8 mouse cellular contexts compared by ENCODE assay signal in genomic region chr8:117156866-117157768, GRCm38 (mm10). TPM values are rescaled to one million over a fixed set of nuclear protein-coding genes. Genes with fewer than 3 reads are reported as not detected.
DNase-seq lines count a peak whose midpoint lies in the region; ATAC-seq and TF ChIP-seq lines count a peak whose summit lies in the region.

No protein-coding gene starts in this region.

- WGBS in heart, embryonic 15.5 days, result 9% methylated on average over 33 of the region's 33 CpGs
- 12% methylated on average over 33 of the region's 33 CpGs for WGBS in forebrain, postnatal 0 days
- WGBS in liver, postnatal 0 days (ENCODE audit: insufficient replicate concordance), result 8% methylated on average over 33 of the region's 33 CpGs

- intact Hi-C loops in heart, postnatal 25 days (cut with DNase I), result loop anchor here (10.0 kb wide), 1 partner anchor 232 kb away; the partner anchor contains the start of genes Cenpn and Cmc2

- TF ChIP-seq CTCF in forebrain, postnatal 0 days (IDR thresholded peaks at IDR 0.05; ENCODE audit: low read depth), result no peak
- TF ChIP-seq CTCF in liver, postnatal 0 days (IDR thresholded peaks at IDR 0.05; ENCODE audit: low read depth), result no peak

- H3K27ac ChIP-seq in heart, embryonic 15.5 days, result peak overlapping the region; percentile 74
- H3K27ac ChIP-seq in ES-E14 (ENCODE audit: insufficient read depth, low read depth, low read length, poor library complexity, severe bottlenecking), result no peak overlapping the region
- peak overlapping the region; percentile 83 for H3K27ac ChIP-seq in forebrain, postnatal 0 days (ENCODE audit: low read depth, low read length)
- H3K27ac ChIP-seq in liver, postnatal 0 days (ENCODE audit: low read depth), result peak overlapping the region; percentile 91

- peak overlapping the region; percentile 88 for H3K4me3 ChIP-seq in heart, embryonic 15.5 days
- peak overlapping the region; percentile 77 to 99 for H3K4me3 ChIP-seq in ES-E14 (ENCODE audit: insufficient read depth in 1 of 2, low read depth in 1 of 2, low read length in 2 of 2, poor library complexity in 1 of 2, severe bottlenecking in 1 of 2)
- peak overlapping the region; percentile 85 for H3K4me3 ChIP-seq in forebrain, postnatal 0 days (ENCODE audit: low read depth, low read length)
- H3K4me3 ChIP-seq in liver, postnatal 0 days (ENCODE audit: low read depth, low read length), result peak overlapping the region; percentile 95

- no peak for TF ChIP-seq EP300 in liver, postnatal 0 days (IDR thresholded peaks at IDR 0.05; ENCODE audit: low read depth)

- no peaks in the 10 kb centered on the region for H3K27me3 ChIP-seq in heart, embryonic 15.5 days
- no peaks in the 10 kb centered on the region; the same call in 1 of the 2 replicates for H3K27me3 ChIP-seq in forebrain, postnatal 0 days (ENCODE audit: insufficient read depth, low read length)
- H3K27me3 ChIP-seq in liver, postnatal 0 days (ENCODE audit: insufficient read depth, low read length), result no peaks in the 10 kb centered on the region

- peak overlapping the region; percentile 79 for H3K9ac ChIP-seq in heart, embryonic 15.5 days
- H3K9ac ChIP-seq in ES-E14 (ENCODE audit: insufficient read depth, low read depth, low read length, poor library complexity, severe bottlenecking), result peak overlapping the region; percentile 81
- H3K9ac ChIP-seq in forebrain, postnatal 0 days, result peak overlapping the region; percentile 85
- H3K9ac ChIP-seq in liver, postnatal 0 days (replicated peaks), result peak overlapping the region; percentile 78

- in situ Hi-C loops in ES-E14 (cut with MboI; ENCODE audit: low sequenced_read_pairs in 2 of 2, unreplicated experiment in 2 of 2), result no loop called here

- peaks cover 19% of the 10 kb centered on the region for H3K4me1 ChIP-seq in heart, embryonic 15.5 days (replicated peaks)
- H3K4me1 ChIP-seq in ES-E14 (ENCODE audit: control insufficient read depth in 2 of 2, insufficient read depth in 2 of 2, low read length in 2 of 2, poor library complexity in 1 of 2), result peaks cover 1 to 6% of the 10 kb centered on the region in 2 experiments; a peak in 2 of 4 replicates
- peaks cover 21% of the 10 kb centered on the region for H3K4me1 ChIP-seq in forebrain, postnatal 0 days (ENCODE audit: insufficient read depth)
- peaks cover 16% of the 10 kb centered on the region for H3K4me1 ChIP-seq in liver, postnatal 0 days (ENCODE audit: insufficient read depth)

- peak overlapping the region; percentile 91 for H3K4me2 ChIP-seq in heart, embryonic 15.5 days
- H3K4me2 ChIP-seq in forebrain, postnatal 0 days (ENCODE audit: low read depth), result peak overlapping the region; percentile 89
- H3K4me2 ChIP-seq in liver, postnatal 0 days (ENCODE audit: low read depth, low read length), result peak overlapping the region; percentile 95

- no peaks in the 10 kb centered on the region for H3K36me3 ChIP-seq in heart, embryonic 15.5 days
- no peaks in the 10 kb centered on the region for H3K36me3 ChIP-seq in ES-E14 (ENCODE audit: control insufficient read depth, insufficient read depth, low read length, poor library complexity, severe bottlenecking)
- no peaks in the 10 kb centered on the region for H3K36me3 ChIP-seq in forebrain, postnatal 0 days (ENCODE audit: insufficient read depth)
- H3K36me3 ChIP-seq in liver, postnatal 0 days (replicated peaks; ENCODE audit: insufficient read depth, low read length), result no peaks in the 10 kb centered on the region

- no peak for DNase-seq in heart, postnatal 25 days (ENCODE audit: low spot score)
- DNase-seq in ES-E14 (ENCODE audit: low read depth, low spot score), result no peak
- no peak for DNase-seq in forebrain, postnatal 0 days
- no peak for DNase-seq in liver, postnatal 0 days
- no peak for DNase-seq in right cerebral cortex, adult 18-20 months
- no peak for DNase-seq in embryo, embryonic 10 days (ENCODE audit: low spot score)
- no peak for DNase-seq in layer of hippocampus, postnatal 10 days (ENCODE audit: low spot score in 2 of 2)

- H3K9me3 ChIP-seq in heart, embryonic 15.5 days (replicated peaks), result no peaks in the 10 kb centered on the region
- no peaks in the 10 kb centered on the region for H3K9me3 ChIP-seq in ES-E14 (ENCODE audit: control insufficient read depth, insufficient read depth, low read depth, low read length)
- no peaks in the 10 kb centered on the region for H3K9me3 ChIP-seq in forebrain, postnatal 0 days (ENCODE audit: low read length)
- no peaks in the 10 kb centered on the region for H3K9me3 ChIP-seq in liver, postnatal 0 days (ENCODE audit: low read length)

- no peak for ATAC-seq in heart, embryonic 15.5 days (replicated peaks; ENCODE audit: insufficient number of reproducible peaks, insufficient read depth, low FRiP score, low read depth)
- ATAC-seq in forebrain, postnatal 0 days, result no peak; the same call in 1 of the 2 replicates
- no peak for ATAC-seq in liver, postnatal 0 days

TF ChIP-seq in ES-E14, 5 proteins besides CTCF, POLR2A, EP300 and RAD21:
- no peak for TF ChIP-seq ZNF384 (IDR thresholded peaks at IDR 0.05; ENCODE audit: low read depth, low read length)

RNA-seq across cellular contexts. Expression of gene Gan, which starts 0.8 kb away (rescaled TPM):
- polyA plus RNA-seq in heart, embryonic 15.5 days (2015; fragmentation: Nextera tagmentation; extraction: Ambion mirVana), result 1.1 TPM in 2 replicates
- total RNA-seq in heart, postnatal 25 days (2021), result 1 to 10 TPM; 4.2 to 5.3 TPM
- total RNA-seq in ES-E14 (2012; rRNA removed), result 6.7 and 7.9 TPM in 2 replicates
- total RNA-seq in forebrain, postnatal 0 days (2014; rRNA removed), result 9.4 and 13.6 TPM in 2 replicates
- polyA plus RNA-seq in forebrain, postnatal 0 days (2015; fragmentation: Nextera tagmentation; extraction: Ambion mirVana), result 3.2 and 4.8 TPM in 2 replicates
- 0.60 and 0.62 TPM in 2 replicates for polyA plus RNA-seq in liver, postnatal 0 days (2015; fragmentation: Nextera tagmentation; extraction: Ambion mirVana)
- 10 to 100 TPM; 22.6 to 24.7 TPM for total RNA-seq in layer of hippocampus, postnatal 10 days (2021)
